Comparison of ENCODE assay signal across 8 mouse cellular contexts in the genomic region with DNA sequence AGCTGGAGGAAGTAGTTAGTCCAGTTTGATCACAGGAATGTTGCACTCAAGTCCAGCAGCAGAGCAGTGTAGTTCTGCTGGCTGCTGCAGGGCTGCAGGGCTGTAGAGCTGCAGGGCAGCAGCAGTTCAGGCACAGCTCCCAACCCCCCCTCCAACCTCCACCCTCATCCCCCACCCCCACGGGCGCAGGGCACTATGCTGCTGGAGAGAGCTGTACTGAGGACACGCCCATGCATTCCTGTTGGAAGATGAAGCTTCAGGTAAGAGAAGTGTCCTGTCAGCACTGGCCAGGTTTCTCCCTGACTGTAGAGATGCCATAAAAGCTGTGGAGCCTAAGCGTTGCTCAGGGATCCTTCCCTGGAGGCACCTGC. TPM values are rescaled to one million over a fixed set of nuclear protein-coding genes. Genes with fewer than 3 reads are reported as not detected.
DNase-seq lines count a peak whose midpoint lies in the region; ATAC-seq lines count a peak whose summit lies in the region.

No protein-coding gene starts in this region.

- peak; percentile 58 for ATAC-seq in forebrain, embryonic 11.5 days (replicated peaks; ENCODE audit: low FRiP score)
- peak; percentile 83 for ATAC-seq in midbrain, embryonic 15.5 days (replicated peaks)

- H3K9me3 ChIP-seq in heart, embryonic 10.5 days: no peaks in the 10 kb centered on the region
- H3K9me3 ChIP-seq in forebrain, embryonic 11.5 days (ENCODE audit: control insufficient read depth, low read length): no peaks in the 10 kb centered on the region
- no peaks in the 10 kb centered on the region for H3K9me3 ChIP-seq in midbrain, embryonic 15.5 days

- no peaks in the 10 kb centered on the region for H3K27me3 ChIP-seq in heart, embryonic 10.5 days (ENCODE audit: insufficient read depth, poor library complexity, severe bottlenecking)
- no peaks in the 10 kb centered on the region for H3K27me3 ChIP-seq in forebrain, embryonic 11.5 days (ENCODE audit: control insufficient read depth, insufficient read depth, low read length)
- no peaks in the 10 kb centered on the region for H3K27me3 ChIP-seq in midbrain, embryonic 15.5 days (replicated peaks)

- peaks cover 19% of the 10 kb centered on the region for H3K4me1 ChIP-seq in heart, embryonic 10.5 days
- peaks cover 6% of the 10 kb centered on the region for H3K4me1 ChIP-seq in forebrain, embryonic 11.5 days (replicated peaks; ENCODE audit: control insufficient read depth, insufficient read depth, low read length)
- H3K4me1 ChIP-seq in midbrain, embryonic 15.5 days: peaks cover 31% of the 10 kb centered on the region

- no peaks in the 10 kb centered on the region for H3K36me3 ChIP-seq in heart, embryonic 10.5 days
- H3K36me3 ChIP-seq in forebrain, embryonic 11.5 days (ENCODE audit: control insufficient read depth, insufficient read depth, low read length): no peaks in the 10 kb centered on the region
- no peaks in the 10 kb centered on the region for H3K36me3 ChIP-seq in midbrain, embryonic 15.5 days (replicated peaks)

- no peak overlapping the region for H3K4me2 ChIP-seq in forebrain, embryonic 11.5 days (ENCODE audit: low read depth, low read length, severe bottlenecking)
- peak overlapping the region; percentile 39 for H3K4me2 ChIP-seq in midbrain, embryonic 15.5 days

- no peak overlapping the region for H3K9ac ChIP-seq in forebrain, embryonic 11.5 days (ENCODE audit: low read length)
- H3K9ac ChIP-seq in midbrain, embryonic 15.5 days: no peak overlapping the region

- H3K27ac ChIP-seq in heart, embryonic 10.5 days: peak overlapping the region; percentile 56; the same call in 1 of the 2 replicates
- H3K27ac ChIP-seq in forebrain, embryonic 11.5 days (ENCODE audit: low read depth, low read length): no peak overlapping the region
- H3K27ac ChIP-seq in midbrain, embryonic 15.5 days: peak overlapping the region; percentile 68

- no peak for DNase-seq in heart, embryonic 10.5 days (ENCODE audit: low spot score)
- DNase-seq in heart, adult 18-20 months: no peak
- no peak for DNase-seq in forebrain, embryonic 11.5 days (ENCODE audit: low spot score)
- DNase-seq in kidney, adult 8-10 months: peak; percentile 45 to 74
- no peak for DNase-seq in gastrocnemius, postnatal 36 days
- DNase-seq in layer of hippocampus, postnatal 14 days (ENCODE audit: low spot score in 2 of 2): no peak
- no peak for DNase-seq in gastrocnemius, postnatal 10 days

- no peak overlapping the region for H3K4me3 ChIP-seq in heart, embryonic 10.5 days
- H3K4me3 ChIP-seq in forebrain, embryonic 11.5 days (ENCODE audit: low read depth, low read length): no peak overlapping the region
- 0 out of 2 replicates have a peak overlapping the region, but pooled peaks have one; percentile 2 for H3K4me3 ChIP-seq in midbrain, embryonic 15.5 days

- WGBS in heart, embryonic 10.5 days: 28% methylated on average over 4 of the region's 4 CpGs
- WGBS in forebrain, embryonic 11.5 days: 27% methylated on average over 4 of the region's 4 CpGs
- WGBS in midbrain, embryonic 15.5 days: 20% methylated on average over 4 of the region's 4 CpGs

- intact Hi-C loops in gastrocnemius, postnatal 36 days (cut with DNase I): no loop called here

RNA-seq across cellular contexts. Expression of gene March8, which starts 48.2 kb away (rescaled TPM):
- 25.8 and 29.6 TPM in 2 replicates for polyA plus RNA-seq in heart, embryonic 10.5 days (2016; fragmentation: Nextera tagmentation; extraction: Ambion mirVana)
- 10 to 100 TPM; 43.5 to 44.2 TPM for total RNA-seq in heart, adult 18-20 months (2021)
- polyA plus RNA-seq in forebrain, embryonic 11.5 days (2014; fragmentation: Nextera tagmentation; extraction: Ambion mirVana): 33.4 and 35.8 TPM in 2 replicates
- polyA plus RNA-seq in midbrain, embryonic 15.5 days (2015; fragmentation: Nextera tagmentation; extraction: Ambion mirVana): 74.7 and 82.0 TPM in 2 replicates
- 10 to 100 TPM; 23.4 to 24.9 TPM for total RNA-seq in gastrocnemius, postnatal 36 days (2021)
- 10 to 100 TPM; 69.2 to 73.9 TPM for total RNA-seq in layer of hippocampus, postnatal 14 days (2021)
- 10 to 100 TPM; 27.4 to 31.3 TPM for total RNA-seq in gastrocnemius, postnatal 10 days (2021)

Comparison
In these comparisons a context has a peak if more than half of its experiments do, and no peak if none do; other contexts are left out.
1. DNase-seq: peak in kidney, adult 8-10 months (2 of 2); none in heart, embryonic 10.5 days (single experiment), heart, adult 18-20 months (0 of 2), forebrain, embryonic 11.5 days (single experiment), gastrocnemius, postnatal 36 days (0 of 2), layer of hippocampus, postnatal 14 days (0 of 2) and gastrocnemius, postnatal 10 days (single experiment).